In the genomic region with DNA sequence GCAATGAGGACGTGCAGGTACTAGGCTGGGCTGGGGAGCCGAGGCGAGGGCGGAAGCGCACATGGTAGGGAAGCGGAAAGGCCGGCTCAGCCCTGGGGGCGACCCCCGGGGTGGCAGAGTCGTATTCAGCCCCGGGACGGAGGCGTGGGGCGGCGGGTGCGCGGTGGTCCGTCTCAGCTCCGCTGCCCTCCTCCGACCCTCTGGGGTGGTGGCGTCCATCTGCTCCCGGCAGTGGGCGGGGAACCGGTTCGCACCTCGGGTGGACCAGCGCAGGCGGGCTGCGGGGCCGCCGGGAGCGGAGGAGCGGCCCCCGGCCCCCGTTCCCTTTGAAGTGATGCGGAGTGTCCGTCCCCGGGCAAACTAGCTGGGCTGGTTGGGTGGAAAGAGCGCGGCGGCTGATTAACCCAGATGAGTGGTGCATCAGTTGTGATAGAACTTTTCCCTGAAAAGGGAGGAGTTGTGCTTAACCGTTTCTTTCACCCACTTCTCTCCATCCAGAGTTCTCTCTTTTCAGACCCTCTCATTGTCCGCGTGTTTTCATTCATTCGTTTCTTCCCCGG, we compare ENCODE assay signal across 8 mouse cellular contexts. TPM values are rescaled to one million over a fixed set of nuclear protein-coding genes. Genes with fewer than 3 reads are reported as not detected.
DNase-seq lines count a peak whose midpoint lies in the region; ATAC-seq and TF ChIP-seq lines count a peak whose summit lies in the region.

No protein-coding gene starts in this region.

- peak overlapping the region; percentile 49; the same call in 1 of the 2 replicates for H3K27ac ChIP-seq in spleen, adult 2 months (ENCODE audit: insufficient read depth, low read length)
- H3K27ac ChIP-seq in hindbrain, embryonic 13.5 days: peak overlapping the region; percentile 48; the same call in 1 of the 2 replicates

- DNase-seq in spleen, adult 2 months (ENCODE audit: low read depth in 1 of 2, low spot score in 2 of 2): no peak
- DNase-seq in spleen, adult 18-20 months: no peak
- DNase-seq in thymus, postnatal 0 days (ENCODE audit: low spot score): no peak
- no peak for DNase-seq in left cerebral cortex, adult 8-10 months (ENCODE audit: low spot score in 2 of 2)

- no peak for TF ChIP-seq CTCF in spleen, adult 2 months (IDR thresholded peaks at IDR 0.05; ENCODE audit: extremely low read depth, insufficient read depth, insufficient read length, insufficient replicate concordance)

- peaks cover 78% of the 10 kb centered on the region for H3K4me1 ChIP-seq in erythroblast, embryonic 14.5 days (ENCODE audit: control insufficient read depth)
- H3K4me1 ChIP-seq in spleen, adult 2 months (ENCODE audit: control insufficient read depth, insufficient read depth, insufficient read length): no peaks in the 10 kb centered on the region
- H3K4me1 ChIP-seq in hindbrain, embryonic 13.5 days (replicated peaks): peaks cover 30% of the 10 kb centered on the region

- no peak for ATAC-seq in erythroblast, adult 5-6 weeks (replicated peaks; ENCODE audit: low FRiP score, poor library complexity, severe bottlenecking)
- peak; percentile 72 for ATAC-seq in hindbrain, embryonic 13.5 days (ENCODE audit: low FRiP score)
- ATAC-seq in megakaryocyte progenitor cell, adult 5-6 weeks (replicated peaks; ENCODE audit: poor library complexity): peak; percentile 0; the same call in 1 of the 2 replicates

- H3K4me2 ChIP-seq in hindbrain, embryonic 13.5 days: peak overlapping the region; percentile 67

- no peak for TF ChIP-seq POLR2A in spleen, adult 2 months (IDR thresholded peaks at IDR 0.05; ENCODE audit: low read depth, low read length)

- peaks cover 40% of the 10 kb centered on the region for H3K36me3 ChIP-seq in erythroblast, embryonic 14.5 days (ENCODE audit: control insufficient read depth)
- peaks cover 14% of the 10 kb centered on the region for H3K36me3 ChIP-seq in spleen, adult 2 months (ENCODE audit: control insufficient read depth, insufficient read depth, low read length)
- H3K36me3 ChIP-seq in hindbrain, embryonic 13.5 days: peaks cover 31% of the 10 kb centered on the region

- peak overlapping the region; percentile 87 for H3K4me3 ChIP-seq in erythroblast, embryonic 14.5 days (replicated peaks)
- peak overlapping the region; percentile 95 for H3K4me3 ChIP-seq in spleen, adult 2 months (ENCODE audit: extremely low read depth, insufficient read depth, insufficient read length)
- peak overlapping the region; percentile 75 for H3K4me3 ChIP-seq in hindbrain, embryonic 13.5 days

- no peaks in the 10 kb centered on the region for H3K9me3 ChIP-seq in erythroblast, embryonic 14.5 days (ENCODE audit: control insufficient read depth, low read length)
- no peaks in the 10 kb centered on the region for H3K9me3 ChIP-seq in hindbrain, embryonic 13.5 days

- H3K27me3 ChIP-seq in erythroblast, embryonic 14.5 days (ENCODE audit: control insufficient read depth): no peaks in the 10 kb centered on the region
- no peaks in the 10 kb centered on the region for H3K27me3 ChIP-seq in spleen, adult 2 months (ENCODE audit: control insufficient read depth, insufficient read depth, low read length)
- no peaks in the 10 kb centered on the region for H3K27me3 ChIP-seq in hindbrain, embryonic 13.5 days

- peak overlapping the region; percentile 80 for H3K9ac ChIP-seq in hindbrain, embryonic 13.5 days

- WGBS in spleen, adult 2 months: 0% methylated on average over 42 of the region's 46 CpGs
- under 1% methylated on average over 46 of the region's 46 CpGs for WGBS in hindbrain, embryonic 13.5 days

RNA-seq across cellular contexts. Expression of gene Ppp2r1b, which starts 12.1 kb away (rescaled TPM):
- polyA plus RNA-seq in erythroblast, embryonic 14.5 days (2012): 0.75 and 0.92 TPM in 2 replicates
- total RNA-seq in erythroblast, adult 5-6 weeks (2015; ENCODE audit: low replicate concordance): 43.5 and 61.5 TPM in 2 replicates
- 71.8 and 77.1 TPM in 2 replicates for total RNA-seq in erythroblast, adult 5-6 weeks (2017; ENCODE audit: low replicate concordance)
- 8.6 and 10.2 TPM in 2 replicates for polyA plus RNA-seq in spleen, adult 2 months (2012; rRNA removed)
- 53.5 and 54.4 TPM in 2 replicates for polyA plus RNA-seq in hindbrain, embryonic 13.5 days (2015; fragmentation: Nextera tagmentation; extraction: Ambion mirVana)
- 39.5 and 40.0 TPM in 2 replicates for total RNA-seq in megakaryocyte progenitor cell, adult 5-6 weeks (2015)
- 47.9 and 55.2 TPM in 2 replicates for total RNA-seq in megakaryocyte progenitor cell, adult 5-6 weeks (2017)
- polyA plus RNA-seq in thymus, postnatal 0 days (2015; fragmentation: Nextera tagmentation; extraction: Ambion mirVana): 47.0 and 48.7 TPM in 2 replicates
- total RNA-seq in left cerebral cortex, adult 8-10 months (2022): 10 to 100 TPM; 13.5 to 19.2 (median 16.8) TPM
